Mouse (Mus musculus): ENCODE data around the gene Cspg4. TPM values are rescaled to one million over a fixed set of nuclear protein-coding genes. Genes with fewer than 3 reads are reported as not detected.
"Not testable (repeated sequence)": the region's sequence is repeated elsewhere in the genome, so short reads cannot be mapped to it uniquely, and the experiment has no call there.

Gene Cspg4
- polyA plus RNA-seq, 1 experiment from 2014 or later, result 0.62 TPM

DNA sequence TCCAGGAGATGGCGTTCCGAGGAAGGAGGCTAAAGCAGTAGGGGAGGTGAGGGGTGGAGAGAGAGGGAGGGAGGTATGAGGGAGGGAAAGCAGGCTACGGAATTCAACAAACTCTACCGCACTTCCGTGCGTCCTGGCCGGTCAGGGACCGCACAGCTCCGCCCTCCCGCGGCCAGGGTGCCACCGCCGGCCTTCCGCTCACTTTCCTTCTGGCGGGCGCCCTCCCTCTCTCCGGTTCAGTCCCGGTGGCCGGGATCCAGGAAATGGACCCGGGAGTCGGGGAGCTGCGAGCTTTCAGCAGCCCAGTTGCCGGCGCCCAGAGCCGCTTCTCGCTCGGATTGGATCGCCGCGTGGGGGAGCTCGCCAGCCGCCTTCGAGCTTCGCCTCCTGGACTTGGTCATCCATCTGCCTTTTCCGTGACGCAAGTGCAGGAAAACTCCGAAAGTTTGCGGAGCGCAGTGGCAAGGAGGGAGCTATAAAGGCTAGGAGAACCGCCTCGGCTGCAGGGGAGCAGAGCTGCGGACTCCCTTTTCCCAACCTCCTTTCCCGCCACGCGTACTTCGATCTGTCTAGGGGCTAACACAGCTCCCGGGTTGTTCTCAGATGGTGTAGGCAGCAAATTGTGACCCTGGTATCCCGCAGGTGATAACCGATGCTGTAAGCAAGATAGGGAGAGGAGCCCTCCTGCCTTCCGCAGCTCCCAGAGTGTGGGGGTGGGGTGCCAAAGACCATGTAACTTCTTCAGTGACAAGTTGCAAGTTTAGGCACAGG lies 63.4 kb downstream of the Cspg4 start, which contains the start of gene Snx33:
Snx33 (minus strand) TSS at position 331 of the 771 bp plus-strand sequence.
- peak within 1 kb of the TSS; percentile 70 for H3K9ac ChIP-seq
- 1% methylated on average over 49 of the region's 50 CpGs for WGBS (ENCODE audit: insufficient replicate concordance)
- peak; percentile 78 for ATAC-seq
- H3K4me3 ChIP-seq, result peak within 1 kb of the TSS; percentile 67
- peaks cover 43% of the 10 kb centered on the region for H3K4me1 ChIP-seq
- H3K27ac ChIP-seq, result peak within 1 kb of the TSS; percentile 73
- H3K36me3 ChIP-seq, result no peaks in the 10 kb centered on the region
- no peaks in the 10 kb centered on the region for H3K9me3 ChIP-seq (replicated peaks)
- peak within 1 kb of the TSS; percentile 86 for H3K4me2 ChIP-seq
- H3K27me3 ChIP-seq (replicated peaks), result peaks cover 47% of the 10 kb centered on the region

GRCm38 (mm10) chr9:56929496-56929895 lies 64.7 kb downstream of the Cspg4 start:
- peaks cover 47% of the 10 kb centered on the region for H3K27me3 ChIP-seq (replicated peaks)

GRCm38 (mm10) chr9:56930556-56930955 lies 65.7 kb downstream of the Cspg4 start:
- 45% methylated on average over 1 of the region's 1 CpGs for WGBS (ENCODE audit: insufficient replicate concordance)
- H3K27me3 ChIP-seq (replicated peaks), result peaks cover 47% of the 10 kb centered on the region
- no peak for ATAC-seq

More at GRCm38 (mm10) chr9:56929496-56929895, 64.7 kb downstream of the Cspg4 start:
- Histone ChIP-seq H3K27ac (no peak overlapping the region), H3K9me3 (replicated peaks) (no peaks in the 10 kb centered on the region), H3K9ac (no peak overlapping the region), H3K4me1 (peaks cover 37% of the 10 kb centered on the region), H3K36me3 (no peaks in the 10 kb centered on the region), H3K4me2 (no peak overlapping the region), H3K4me3 (no peak overlapping the region)
- ATAC-seq, result no peak
- 41% methylated on average over 4 of the region's 4 CpGs for WGBS (ENCODE audit: insufficient replicate concordance)

GRCm38 (mm10) chr9:56936861-56937222 lies 72.0 kb downstream of the Cspg4 start:
- H3K4me3 ChIP-seq, result peak overlapping the region; percentile 94
- peak overlapping the region; percentile 68 for H3K9ac ChIP-seq
- ATAC-seq, result no peak

More at GRCm38 (mm10) chr9:56930556-56930955, 65.7 kb downstream of the Cspg4 start:
- Histone ChIP-seq H3K9me3 (replicated peaks) (no peaks in the 10 kb centered on the region), H3K9ac (no peak overlapping the region), H3K4me3 (no peak overlapping the region), H3K4me2 (no peak overlapping the region), H3K36me3 (no peaks in the 10 kb centered on the region), H3K27ac (no peak overlapping the region), H3K4me1 (peaks cover 28% of the 10 kb centered on the region)

DNA sequence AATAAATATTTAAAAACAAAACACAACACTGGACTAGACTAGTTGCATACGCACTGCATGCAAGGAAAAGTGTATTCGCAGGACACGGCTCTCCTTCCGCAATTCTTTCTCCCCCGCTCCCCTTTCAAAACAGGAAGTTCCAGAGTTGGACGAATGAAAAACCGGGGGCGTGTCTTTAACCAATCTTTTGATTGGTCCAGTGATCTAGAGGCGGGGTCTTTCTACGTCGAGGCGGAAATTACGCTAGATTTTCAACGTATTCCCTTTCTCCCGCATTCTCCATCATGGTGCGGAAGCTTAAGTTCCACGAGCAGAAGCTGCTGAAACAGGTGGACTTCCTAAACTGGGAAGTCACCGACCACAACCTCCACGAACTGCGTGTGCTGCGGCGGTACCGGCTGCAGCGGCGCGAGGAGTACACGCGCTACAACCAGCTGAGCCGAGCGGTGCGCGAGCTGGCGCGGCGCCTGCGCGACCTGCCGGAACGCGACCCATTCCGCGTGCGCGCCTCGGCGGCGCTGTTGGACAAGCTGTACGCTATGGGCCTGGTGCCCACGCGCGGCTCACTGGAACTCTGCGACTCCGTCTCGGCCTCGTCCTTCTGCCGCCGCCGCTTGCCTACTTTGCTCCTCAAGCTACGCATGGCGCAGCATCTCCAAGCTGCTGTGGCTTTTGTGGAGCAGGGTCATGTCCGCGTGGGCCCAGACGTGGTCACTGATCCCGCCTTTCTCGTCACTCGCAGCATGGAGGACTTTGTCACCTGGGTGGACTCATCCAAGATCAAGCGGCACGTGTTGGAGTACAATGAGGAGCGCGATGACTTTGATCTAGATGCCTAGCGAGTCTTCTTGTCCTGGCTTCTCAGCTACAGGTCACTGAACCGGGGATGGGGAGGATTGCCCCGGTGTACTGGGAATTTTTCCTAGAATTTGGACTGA lies 72.7 kb downstream of the Cspg4 start, which contains the start of gene Imp3:
Imp3 (plus strand) TSS at position 253 of the 938 bp plus-strand sequence.
- H3K27ac ChIP-seq, result peak within 1 kb of the TSS; percentile 88
- H3K4me2 ChIP-seq, result peak within 1 kb of the TSS; percentile 95
- H3K27me3 ChIP-seq (replicated peaks), result peaks cover 6% of the 10 kb centered on the region; the same call in 1 of the 2 replicates
- peak; percentile 91 for ATAC-seq
- H3K9ac ChIP-seq, result peak within 1 kb of the TSS; percentile 85
- H3K36me3 ChIP-seq, result peaks cover 13% of the 10 kb centered on the region; the same call in 1 of the 2 replicates
- no peaks in the 10 kb centered on the region for H3K9me3 ChIP-seq (replicated peaks)
- H3K4me1 ChIP-seq, result peaks cover 27% of the 10 kb centered on the region
- WGBS (ENCODE audit: insufficient replicate concordance), result under 1% methylated on average over 73 of the region's 73 CpGs
- peak within 1 kb of the TSS; percentile 94 for H3K4me3 ChIP-seq

More at GRCm38 (mm10) chr9:56936861-56937222, 72.0 kb downstream of the Cspg4 start:
- no peaks in the 10 kb centered on the region for H3K9me3 ChIP-seq (replicated peaks)
- H3K27me3 ChIP-seq (replicated peaks), result peaks cover 6% of the 10 kb centered on the region; the same call in 1 of the 2 replicates
- H3K4me2 ChIP-seq, result peak overlapping the region; percentile 95
- H3K36me3 ChIP-seq, result peaks cover 8% of the 10 kb centered on the region; the same call in 1 of the 2 replicates
- WGBS (ENCODE audit: insufficient replicate concordance), result 10% methylated on average over 6 of the region's 6 CpGs
- peak overlapping the region; percentile 88; the same call in 1 of the 2 replicates for H3K27ac ChIP-seq
- H3K4me1 ChIP-seq, result peaks cover 27% of the 10 kb centered on the region

GRCm38 (mm10) chr9:56938374-56938773 lies 73.5 kb downstream of the Cspg4 start:
- peak overlapping the region; percentile 88 for H3K27ac ChIP-seq
- peaks cover 27% of the 10 kb centered on the region for H3K4me1 ChIP-seq
- no peaks in the 10 kb centered on the region for H3K9me3 ChIP-seq (replicated peaks)
- H3K4me3 ChIP-seq, result peak overlapping the region; percentile 94
- peaks cover 13% of the 10 kb centered on the region; the same call in 1 of the 2 replicates for H3K36me3 ChIP-seq
- 2% methylated on average over 7 of the region's 7 CpGs for WGBS (ENCODE audit: insufficient replicate concordance)
- no peak for ATAC-seq
- H3K9ac ChIP-seq, result peak overlapping the region; percentile 85
- H3K4me2 ChIP-seq, result peak overlapping the region; percentile 95
- H3K27me3 ChIP-seq (replicated peaks), result no peaks in the 10 kb centered on the region

DNA sequence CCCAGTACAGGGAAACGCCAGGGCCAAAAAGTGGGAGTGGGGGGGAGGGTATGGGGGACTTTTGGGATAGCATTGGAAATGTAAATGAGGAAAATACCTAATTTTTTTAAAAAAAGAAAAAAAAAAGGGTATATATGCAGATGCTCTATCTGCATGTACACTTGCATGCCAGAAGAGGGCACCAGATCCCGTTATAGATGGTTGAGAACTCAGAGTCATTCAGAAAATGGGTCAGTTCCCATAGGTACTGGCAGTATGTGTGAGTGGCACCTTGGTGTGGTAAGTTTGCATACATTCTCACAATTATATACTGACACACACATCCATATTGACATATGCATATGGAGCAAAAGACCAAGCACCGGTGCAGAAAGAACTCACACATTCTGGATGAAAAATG lies 82.6 kb downstream of the Cspg4 start:
- not testable (repeated sequence) for H3K36me3 ChIP-seq; H3K4me3 ChIP-seq; H3K9me3 ChIP-seq (replicated peaks); H3K27ac ChIP-seq; H3K4me2 ChIP-seq; H3K27me3 ChIP-seq (replicated peaks); ATAC-seq; H3K9ac ChIP-seq
- WGBS (ENCODE audit: insufficient replicate concordance), result 16% methylated on average over 3 of the region's 3 CpGs
- peaks cover 21% of the 10 kb centered on the region for H3K4me1 ChIP-seq

GRCm38 (mm10) chr9:56948699-56949098 lies 83.9 kb downstream of the Cspg4 start:
- not testable (repeated sequence) for H3K27ac ChIP-seq; H3K9me3 ChIP-seq (replicated peaks); H3K36me3 ChIP-seq; H3K9ac ChIP-seq; H3K27me3 ChIP-seq (replicated peaks); ATAC-seq; H3K4me2 ChIP-seq; H3K4me3 ChIP-seq
- 54% methylated on average over 5 of the region's 5 CpGs for WGBS (ENCODE audit: insufficient replicate concordance)
- H3K4me1 ChIP-seq, result peaks cover 21% of the 10 kb centered on the region

Other genes starting within 250 kb of the Cspg4 start
- gene Lingo1, start 68.6 kb upstream of the Cspg4 start, polyA plus RNA-seq (2016; fragmentation: Nextera tagmentation; extraction: Ambion mirVana), result 0.75 and 1.2 TPM in 2 replicates
- gene Odf3l1, start 354 bp upstream of the Cspg4 start, polyA plus RNA-seq (2016; fragmentation: Nextera tagmentation; extraction: Ambion mirVana), result not detected in 2 replicates
- 1.8 and 2.2 TPM in 2 replicates for gene Snx33, start 63.3 kb downstream of the Cspg4 start, polyA plus RNA-seq (2016; fragmentation: Nextera tagmentation; extraction: Ambion mirVana)
- gene Imp3, start 72.4 kb downstream of the Cspg4 start, polyA plus RNA-seq (2016; fragmentation: Nextera tagmentation; extraction: Ambion mirVana), result 71.1 and 76.1 TPM in 2 replicates
- gene Snupn, start 85.8 kb downstream of the Cspg4 start, polyA plus RNA-seq (2016; fragmentation: Nextera tagmentation; extraction: Ambion mirVana), result 13.2 and 13.6 TPM in 2 replicates
- 7.4 and 8.0 TPM in 2 replicates for gene Ptpn9, start 129.9 kb downstream of the Cspg4 start, polyA plus RNA-seq (2016; fragmentation: Nextera tagmentation; extraction: Ambion mirVana)
- gene Sin3a, start 207.0 kb downstream of the Cspg4 start, polyA plus RNA-seq (2016; fragmentation: Nextera tagmentation; extraction: Ambion mirVana), result 20.2 and 20.5 TPM in 2 replicates

Measured in liver, embryonic 12.5 days (tissue).